Mouse (Mus musculus) liver, embryonic 13.5 days (tissue): ENCODE results near the gene Disp1. TPM values are rescaled to one million over a fixed set of nuclear protein-coding genes. Genes with fewer than 3 reads are reported as not detected.

Experiments used
- ATAC-seq: fragments of 200-750 bp; cut with Nextera tagmentation; 2 replicates; pipeline ENCODE4 v1.8.0; 2017; ENCODE audit warnings: low read depth, mild to moderate bottlenecking, moderate number of reproducible peaks, moderate library complexity
- DNase-seq: peaks from one replicate; pipeline ENCODE4 v3.0.0; 2022
- H3K27ac ChIP-seq: fragments of 300-500 bp; sonication (generic); 2 replicates; pipeline ENCODE4 v1.5.1; 2015; ENCODE audit warnings: moderate library complexity, mild to moderate bottlenecking, inconsistent platforms
- H3K27me3 ChIP-seq: fragments of 300-500 bp; sonication (generic); 2 replicates; pipeline ENCODE4 v1.6.1; 2015; ENCODE audit warnings: mild to moderate bottlenecking, inconsistent platforms
- H3K36me3 ChIP-seq: fragments of 300-500 bp; sonication (generic); 2 replicates; pipeline ENCODE4 v1.6.1; 2015; ENCODE audit warnings: mild to moderate bottlenecking, inconsistent platforms
- H3K4me1 ChIP-seq: fragments of 300-500 bp; sonication (generic); replicated peaks from 2 replicates; pipeline ENCODE4 v1.6.1; 2015; ENCODE audit warnings: inconsistent platforms
- H3K4me2 ChIP-seq: fragments of 300-500 bp; sonication (generic); 2 replicates; pipeline ENCODE4 v1.6.1; 2015; ENCODE audit warnings: inconsistent platforms, mild to moderate bottlenecking, moderate library complexity
- H3K4me3 ChIP-seq: fragments of 300-500 bp; sonication (generic); replicated peaks from 2 replicates; pipeline ENCODE4 v1.5.1; 2015; ENCODE audit warnings: mild to moderate bottlenecking, inconsistent platforms
- H3K9ac ChIP-seq: fragments of 300-500 bp; sonication (generic); 2 replicates; pipeline ENCODE4 v1.6.1; 2015; ENCODE audit warnings: mild to moderate bottlenecking, inconsistent platforms
- H3K9me3 ChIP-seq: fragments of 300-500 bp; sonication (generic); replicated peaks from 2 replicates; pipeline ENCODE4 v1.6.1; 2016; ENCODE audit warnings: inconsistent platforms
- WGBS: fragments of 180-500 bp; shearing (Covaris S2); methylation state at CpG from one replicate; pipeline ENCODE4 v1.1.7; 2015; ENCODE audit not compliant: insufficient replicate concordance; 5-methylcytosine and 5-hydroxymethylcytosine counted together
- polyA plus RNA-seq: library from polyadenylated mRNA; unstranded; fragments of >200 nt; fragmentation: Nextera tagmentation; extraction: Ambion mirVana; gene quantifications from 2 replicates; pipeline ENCODE4 v1.2.1, GENCODE M21; 2015

The Disp1 gene
- polyA plus RNA-seq, 1 experiment from 2014 or later: 2.4 TPM

- DNase-seq (no peak), ATAC-seq (no peak)
- no peaks in the 10 kb centered on the region for H3K9me3 ChIP-seq
- no peak overlapping the region for H3K4me3 ChIP-seq
- H3K27ac ChIP-seq: no peak overlapping the region
- no peaks in the 10 kb centered on the region for H3K36me3 ChIP-seq
- 79% methylated on average over 11 of the region's 11 CpGs for WGBS
- H3K9ac ChIP-seq: no peak overlapping the region
- H3K4me1 ChIP-seq: peaks cover 12% of the 10 kb centered on the region
- no peaks in the 10 kb centered on the region for H3K27me3 ChIP-seq
- no peak overlapping the region for H3K4me2 ChIP-seq
Observed at GRCm38 (mm10) chr1:183233679-183234174, 12.4 kb upstream of the Disp1 start.

- ATAC-seq: peak; percentile 80
- Histone ChIP-seq H3K4me2 (no peak overlapping the region), H3K27me3 (no peaks in the 10 kb centered on the region), H3K9me3 (no peaks in the 10 kb centered on the region), H3K9ac (no peak overlapping the region), H3K4me1 (peaks cover 16% of the 10 kb centered on the region), H3K36me3 (no peaks in the 10 kb centered on the region), H3K27ac (no peak overlapping the region), H3K4me3 (no peak overlapping the region)
- 64% methylated on average over 7 of the region's 7 CpGs for WGBS
- no peak for DNase-seq
Observed at GRCm38 (mm10) chr1:183232985-183233678, 11.8 kb upstream of the Disp1 start.

GRCm38 (mm10) chr1:183227469-183227868 is 6.1 kb upstream of the Disp1 start:
- DNase-seq (no peak), ATAC-seq (peak; percentile 55)
- H3K27ac ChIP-seq: no peak overlapping the region
- WGBS: 37% methylated on average over 7 of the region's 7 CpGs
- no peaks in the 10 kb centered on the region for H3K9me3 ChIP-seq
- no peak overlapping the region for H3K4me3 ChIP-seq
- peaks cover 17% of the 10 kb centered on the region; the same call in 1 of the 2 replicates for H3K4me1 ChIP-seq
- no peak overlapping the region for H3K4me2 ChIP-seq
- H3K9ac ChIP-seq: no peak overlapping the region
- H3K27me3 ChIP-seq: no peaks in the 10 kb centered on the region
- no peaks in the 10 kb centered on the region for H3K36me3 ChIP-seq

- peaks cover 18% of the 10 kb centered on the region for H3K4me1 ChIP-seq
- no peak overlapping the region for H3K4me3 ChIP-seq
- no peak for DNase-seq
- no peak overlapping the region for H3K9ac ChIP-seq
- H3K27ac ChIP-seq: no peak overlapping the region
- H3K4me2 ChIP-seq: no peak overlapping the region
- H3K27me3 ChIP-seq: no peaks in the 10 kb centered on the region
- H3K36me3 ChIP-seq: no peaks in the 10 kb centered on the region
- H3K9me3 ChIP-seq: no peaks in the 10 kb centered on the region
- no peak for ATAC-seq
- WGBS: 71% methylated on average over 6 of the region's 6 CpGs
Observed at GRCm38 (mm10) chr1:183219021-183219420, 2.3 kb downstream of the Disp1 start.

- no peak overlapping the region for H3K4me2 ChIP-seq
- 81% methylated on average over 4 of the region's 4 CpGs for WGBS
- H3K9me3 ChIP-seq: no peaks in the 10 kb centered on the region
- H3K27ac ChIP-seq: no peak overlapping the region
- H3K36me3 ChIP-seq: no peaks in the 10 kb centered on the region
- H3K4me3 ChIP-seq: no peak overlapping the region
- peaks cover 35% of the 10 kb centered on the region for H3K4me1 ChIP-seq
- no peak for ATAC-seq
- no peak overlapping the region for H3K9ac ChIP-seq
- DNase-seq: no peak
- H3K27me3 ChIP-seq: no peaks in the 10 kb centered on the region
Observed at GRCm38 (mm10) chr1:183216691-183217090, 4.6 kb downstream of the Disp1 start.

DNA sequence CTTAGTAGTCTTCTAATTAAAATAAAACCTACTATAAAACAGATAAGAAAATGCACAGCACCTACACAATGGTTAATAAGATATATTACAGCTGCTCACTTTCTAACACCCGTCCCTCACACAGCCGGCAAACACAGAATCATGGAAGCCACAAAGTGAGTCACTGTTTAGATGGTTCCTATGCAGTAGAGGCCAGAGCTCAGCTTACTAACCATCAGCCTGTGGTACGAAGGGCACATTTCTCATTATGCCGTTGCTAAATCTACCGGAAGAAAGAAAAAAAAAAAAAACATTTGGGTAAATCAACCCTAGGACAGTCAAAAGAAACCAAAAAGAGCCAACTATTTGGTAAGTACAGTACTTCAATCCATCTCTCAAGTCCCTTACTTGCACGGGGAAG is 5.6 kb downstream of the Disp1 start:
- Histone ChIP-seq H3K9me3 (no peaks in the 10 kb centered on the region), H3K27me3 (no peaks in the 10 kb centered on the region), H3K27ac (no peak overlapping the region), H3K9ac (no peak overlapping the region), H3K4me3 (no peak overlapping the region), H3K36me3 (no peaks in the 10 kb centered on the region), H3K4me1 (peaks cover 29% of the 10 kb centered on the region), H3K4me2 (no peak overlapping the region)
- ATAC-seq: no peak
- 85% methylated on average over 6 of the region's 6 CpGs for WGBS
- DNase-seq: no peak

DNA sequence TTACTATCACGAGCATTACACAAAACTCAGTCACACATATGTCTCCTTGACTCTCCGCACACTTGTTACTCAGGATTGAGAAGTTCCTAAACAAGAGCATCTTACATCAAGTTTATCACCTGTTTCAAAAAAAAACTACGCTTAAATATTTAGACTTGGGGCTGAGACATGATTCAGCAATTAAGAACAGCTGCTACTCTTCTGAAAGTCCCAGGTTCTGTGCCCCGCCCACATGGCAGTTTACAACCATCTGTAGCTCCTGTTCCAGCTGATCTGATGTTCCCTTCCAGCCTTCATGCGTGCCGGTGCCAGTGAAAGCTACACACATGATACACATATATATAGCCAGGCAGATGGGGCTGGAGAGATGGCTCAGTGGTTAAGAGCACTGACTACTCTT is 7.5 kb downstream of the Disp1 start:
- peak; percentile 74 for ATAC-seq
- H3K27me3 ChIP-seq: no peaks in the 10 kb centered on the region
- H3K4me3 ChIP-seq: no peak overlapping the region
- H3K4me1 ChIP-seq: peaks cover 20% of the 10 kb centered on the region
- peak; percentile 54 for DNase-seq
- 61% methylated on average over 6 of the region's 6 CpGs for WGBS
- H3K4me2 ChIP-seq: no peak overlapping the region
- H3K9ac ChIP-seq: no peak overlapping the region
- H3K27ac ChIP-seq: peak overlapping the region; percentile 47
- no peaks in the 10 kb centered on the region for H3K9me3 ChIP-seq
- H3K36me3 ChIP-seq: no peaks in the 10 kb centered on the region

DNA sequence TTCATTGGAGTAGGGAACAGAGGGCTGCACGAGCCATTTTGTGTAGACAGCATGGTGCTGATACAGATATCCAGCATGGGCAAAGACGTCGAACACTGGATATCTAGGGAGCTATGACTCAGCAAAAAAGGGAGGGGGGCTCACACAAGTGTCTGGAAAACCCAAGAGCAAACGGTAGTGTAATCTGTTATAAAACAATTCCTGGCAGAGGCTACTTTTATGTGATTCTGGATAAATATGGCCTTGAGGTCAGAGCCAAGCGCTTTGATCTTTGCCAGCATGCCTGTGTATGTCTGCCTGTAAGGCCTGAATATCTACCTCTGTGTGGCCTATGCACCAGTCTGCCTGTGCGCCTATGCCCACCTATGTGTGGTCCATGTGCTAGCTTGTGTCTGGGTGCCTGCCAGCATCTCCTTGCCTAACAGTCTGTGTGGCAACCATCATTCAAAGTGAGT is 8.5 kb downstream of the Disp1 start:
- WGBS: 41% methylated on average over 6 of the region's 6 CpGs
- peak overlapping the region; percentile 30; the same call in 1 of the 2 replicates for H3K27ac ChIP-seq
- H3K4me2 ChIP-seq: no peak overlapping the region
- peaks cover 21% of the 10 kb centered on the region for H3K4me1 ChIP-seq
- ATAC-seq (peak; percentile 78), DNase-seq (peak; percentile 20)
- no peaks in the 10 kb centered on the region for H3K27me3 ChIP-seq
- no peaks in the 10 kb centered on the region for H3K9me3 ChIP-seq
- no peaks in the 10 kb centered on the region for H3K36me3 ChIP-seq
- H3K9ac ChIP-seq: no peak overlapping the region
- H3K4me3 ChIP-seq: no peak overlapping the region

GRCm38 (mm10) chr1:183210115-183210514 is 11.2 kb downstream of the Disp1 start:
- Histone ChIP-seq H3K9ac (no peak overlapping the region), H3K27ac (no peak overlapping the region), H3K27me3 (no peaks in the 10 kb centered on the region), H3K36me3 (no peaks in the 10 kb centered on the region), H3K4me1 (peaks cover 28% of the 10 kb centered on the region), H3K4me3 (no peak overlapping the region), H3K4me2 (no peak overlapping the region), H3K9me3 (no peaks in the 10 kb centered on the region)
- ATAC-seq (no peak), DNase-seq (no peak)
- WGBS: 80% methylated on average over 8 of the region's 8 CpGs

- H3K4me3 ChIP-seq: no peak overlapping the region
- no peak for ATAC-seq
- H3K9ac ChIP-seq: no peak overlapping the region
- no peaks in the 10 kb centered on the region for H3K27me3 ChIP-seq
- H3K27ac ChIP-seq: no peak overlapping the region
- 52% methylated on average over 6 of the region's 6 CpGs for WGBS
- H3K4me1 ChIP-seq: peaks cover 14% of the 10 kb centered on the region
- no peaks in the 10 kb centered on the region for H3K9me3 ChIP-seq
- DNase-seq: no peak
- H3K4me2 ChIP-seq: no peak overlapping the region
- no peaks in the 10 kb centered on the region for H3K36me3 ChIP-seq
Observed at GRCm38 (mm10) chr1:183207623-183208022, 13.7 kb downstream of the Disp1 start.

DNA sequence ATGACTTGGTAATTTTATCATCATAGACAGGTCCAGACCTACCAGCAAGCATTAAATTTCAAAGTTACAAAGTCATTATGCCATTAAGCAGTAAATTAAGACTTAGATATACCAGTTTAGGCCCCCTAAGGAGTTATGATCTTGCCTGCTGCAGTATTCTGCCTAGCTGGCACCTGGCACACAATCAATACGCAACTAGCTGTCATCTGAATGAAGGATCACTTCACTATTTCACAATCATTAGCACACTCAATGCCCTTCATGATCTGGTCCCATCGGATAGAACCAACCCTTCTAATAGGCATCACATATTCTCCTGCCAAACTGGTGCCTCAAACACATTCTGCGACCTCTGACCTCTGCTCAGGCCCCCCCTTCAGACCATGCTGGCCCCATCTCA is 14.2 kb downstream of the Disp1 start:
- Histone ChIP-seq H3K4me1 (peaks cover 9% of the 10 kb centered on the region), H3K9ac (no peak overlapping the region), H3K27ac (no peak overlapping the region), H3K9me3 (no peaks in the 10 kb centered on the region), H3K27me3 (no peaks in the 10 kb centered on the region), H3K4me3 (no peak overlapping the region), H3K36me3 (no peaks in the 10 kb centered on the region), H3K4me2 (no peak overlapping the region)
- whole genome bisulfite sequencing: 78% methylated on average over 3 of the region's 3 CpGs
- ATAC-seq (no peak), DNase-seq (no peak)

DNA sequence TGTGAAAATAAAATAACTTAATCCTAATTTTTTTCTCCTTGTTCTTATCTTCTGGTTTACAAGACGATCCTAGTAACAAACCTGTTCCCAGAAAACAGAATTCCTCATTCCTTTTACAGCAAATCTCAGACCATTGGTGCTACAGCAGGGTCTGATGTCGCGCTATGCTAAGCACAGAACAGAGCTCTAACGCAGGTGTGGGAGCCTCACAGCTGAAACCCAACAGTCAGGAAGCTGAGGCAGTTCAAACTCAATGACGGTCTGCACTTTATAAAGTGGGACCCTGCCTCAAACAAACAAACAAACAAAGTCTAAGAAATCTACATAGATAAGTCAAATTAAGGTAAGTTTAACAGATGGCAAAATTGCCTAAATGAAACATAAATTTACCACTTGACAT is 20.4 kb downstream of the Disp1 start:
- no peak for DNase-seq
- WGBS: 79% methylated on average over 5 of the region's 5 CpGs
- H3K9ac ChIP-seq: no peak overlapping the region
- no peaks in the 10 kb centered on the region for H3K9me3 ChIP-seq
- H3K4me3 ChIP-seq: no peak overlapping the region
- H3K27ac ChIP-seq: no peak overlapping the region
- no peak overlapping the region for H3K4me2 ChIP-seq
- H3K27me3 ChIP-seq: no peaks in the 10 kb centered on the region
- 0 out of 2 replicates have a peak, but pooled peaks cover 2% of the 10 kb centered on the region for H3K4me1 ChIP-seq
- no peak for ATAC-seq
- no peaks in the 10 kb centered on the region for H3K36me3 ChIP-seq
